Mouse (Mus musculus) cerebellum, adult 2 months (tissue): ENCODE measurements around the gene Pecam1. TPM values are rescaled to one million over a fixed set of nuclear protein-coding genes. Genes with fewer than 3 reads are reported as not detected.
"Not testable (repeated sequence)": the region's sequence is repeated elsewhere in the genome, so short reads cannot be mapped to it uniquely, and the experiment has no call there.

ENCODE experiments used
- DNase-seq, 2 experiments: peaks; one replicate each; pipeline ENCODE4 v3.0.0; 2021
- H3K27ac ChIP-seq: fragments of 200-500 bp; 2 replicates; pipeline ENCODE4 v1.5.1; 2012; ENCODE audit warnings: low read length, control low read depth, inconsistent platforms; ENCODE audit not compliant: insufficient read depth
- H3K27me3 ChIP-seq: fragments of 200-500 bp; 2 replicates; pipeline ENCODE4 v1.6.1; 2012; ENCODE audit warnings: inconsistent platforms, mild to moderate bottlenecking, low read length, moderate library complexity; ENCODE audit not compliant: control insufficient read depth, insufficient read depth
- H3K4me1 ChIP-seq: fragments of 200-500 bp; 2 replicates; pipeline ENCODE4 v1.6.1; 2011; ENCODE audit warnings: low read length; ENCODE audit not compliant: control insufficient read depth, insufficient read depth
- H3K4me3 ChIP-seq: fragments of 200-500 bp; replicated peaks from 2 replicates; pipeline ENCODE3; 2011; ENCODE audit warnings: mild to moderate bottlenecking, low read depth, low read length, control low read depth; ENCODE audit not compliant: insufficient read depth
- CTCF ChIP-seq: fragments of 200-500 bp; IDR thresholded peaks from 2 replicates; pipeline ENCODE4 v1.5.1; 2011; ENCODE audit warnings: low read depth, mild to moderate bottlenecking, control low read depth, low read length, moderate library complexity, borderline replicate concordance; ENCODE audit not compliant: insufficient read depth
- POLR2A ChIP-seq: fragments of 200-500 bp; IDR thresholded peaks from 2 replicates; pipeline ENCODE4 v1.6.1; 2011; ENCODE audit warnings: low read length, control low read depth, borderline replicate concordance; ENCODE audit not compliant: insufficient read depth
- WGBS: fragments of 180-500 bp; shearing (Covaris S2); methylation state at CpG from one replicate; pipeline ENCODE4 v1.1.7; 2018; 5-methylcytosine and 5-hydroxymethylcytosine counted together
- polyA plus RNA-seq: library from polyadenylated mRNA; depleted of rRNA; stranded (reverse); fragments of >200 nt; gene quantifications from 2 replicates; pipeline ENCODE4 v1.2.3, GENCODE M21; 2012

Pecam1 gene
- polyA plus RNA-seq, 1 experiment: 16.2 TPM

DNA sequence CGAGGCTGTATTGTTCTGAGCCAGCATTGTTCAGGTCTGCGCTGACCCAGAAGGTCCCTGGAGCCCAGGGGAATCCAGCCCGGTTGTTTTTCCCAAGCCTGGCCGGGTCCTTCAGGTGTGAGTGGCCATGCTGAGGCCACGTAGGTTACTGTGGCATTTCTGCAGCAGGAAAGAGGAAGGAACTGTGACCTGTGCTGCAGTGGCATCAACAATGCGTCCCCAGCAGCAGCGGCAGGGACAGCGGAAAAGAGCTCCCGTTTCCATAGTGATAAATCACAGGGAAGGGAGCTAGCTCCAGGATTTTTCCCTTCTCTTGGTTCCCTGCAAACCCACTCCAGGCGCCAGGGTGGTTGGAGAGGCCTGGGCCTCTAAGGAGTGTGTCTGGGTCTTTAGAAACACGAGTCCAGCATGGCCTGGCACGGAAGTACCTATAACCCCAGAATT is 13.2 kb downstream of the Pecam1 start:
- Histone ChIP-seq H3K4me3 (no peak overlapping the region), H3K4me1 (no peaks in the 10 kb centered on the region), H3K27ac (no peak overlapping the region), H3K27me3 (no peaks in the 10 kb centered on the region)
- WGBS: 56% methylated on average over 12 of the region's 12 CpGs
- TF ChIP-seq POLR2A: no peak
- TF ChIP-seq CTCF: no peak
- no peak for DNase-seq

- WGBS: 78% methylated on average over 3 of the region's 3 CpGs
- DNase-seq: no peak
- TF ChIP-seq POLR2A: no peak
- TF ChIP-seq CTCF: no peak
- Histone ChIP-seq H3K27ac (no peak overlapping the region), H3K4me1 (no peaks in the 10 kb centered on the region), H3K27me3 (no peaks in the 10 kb centered on the region), H3K4me3 (no peak overlapping the region)
Observed at GRCm38 (mm10) chr11:106736614-106737013, 13.8 kb downstream of the Pecam1 start.

GRCm38 (mm10) chr11:106730714-106731113 is 19.7 kb downstream of the Pecam1 start:
- DNase-seq: no peak
- H3K4me1 ChIP-seq: no peaks in the 10 kb centered on the region
- H3K27me3 ChIP-seq: no peaks in the 10 kb centered on the region
- H3K4me3 ChIP-seq: no peak overlapping the region
- no peak overlapping the region for H3K27ac ChIP-seq
- TF ChIP-seq POLR2A (no peak), CTCF (no peak)
- WGBS: 78% methylated on average over 4 of the region's 4 CpGs

GRCm38 (mm10) chr11:106729656-106730055 is 20.8 kb downstream of the Pecam1 start:
- H3K4me3 ChIP-seq: no peak overlapping the region
- TF ChIP-seq POLR2A: no peak
- TF ChIP-seq CTCF: no peak
- H3K27ac ChIP-seq: no peak overlapping the region
- H3K27me3 ChIP-seq: no peaks in the 10 kb centered on the region
- 100% methylated on average over 1 of the region's 1 CpGs for whole genome bisulfite sequencing
- no peak for DNase-seq
- no peaks in the 10 kb centered on the region for H3K4me1 ChIP-seq

- Histone ChIP-seq H3K4me1 (no peaks in the 10 kb centered on the region), H3K27ac (no peak overlapping the region), H3K4me3 (no peak overlapping the region), H3K27me3 (no peaks in the 10 kb centered on the region)
- no peak for TF ChIP-seq POLR2A
- TF ChIP-seq CTCF: no peak
- WGBS: 83% methylated on average over 10 of the region's 10 CpGs
- no peak for DNase-seq
Observed at GRCm38 (mm10) chr11:106728402-106729366, 21.7 kb downstream of the Pecam1 start.

- Histone ChIP-seq H3K27ac (no peak overlapping the region), H3K4me3 (no peak overlapping the region), H3K27me3 (no peaks in the 10 kb centered on the region), H3K4me1 (no peaks in the 10 kb centered on the region)
- DNase-seq: no peak
- TF ChIP-seq POLR2A (no peak), CTCF (no peak)
- WGBS: 52% methylated on average over 5 of the region's 5 CpGs
Observed at GRCm38 (mm10) chr11:106727967-106728366, 22.5 kb downstream of the Pecam1 start.

GRCm38 (mm10) chr11:106724916-106725235 is 25.6 kb downstream of the Pecam1 start:
- not testable (repeated sequence) for H3K27ac ChIP-seq, DNase-seq, H3K4me1 ChIP-seq, H3K27me3 ChIP-seq, H3K4me3 ChIP-seq
- 94% methylated on average over 9 of the region's 9 CpGs for WGBS

- WGBS: 93% methylated on average over 10 of the region's 10 CpGs
Observed at GRCm38 (mm10) chr11:106724176-106724915, 26.1 kb downstream of the Pecam1 start.

More at GRCm38 (mm10) chr11:106724176-106724915, 26.1 kb downstream of the Pecam1 start:
- TF ChIP-seq POLR2A (no peak), CTCF (no peak)
- no peak for DNase-seq
- no peak overlapping the region for H3K27ac ChIP-seq
- no peak overlapping the region for H3K4me3 ChIP-seq
- H3K27me3 ChIP-seq: no peaks in the 10 kb centered on the region
- no peaks in the 10 kb centered on the region for H3K4me1 ChIP-seq
